Mouse (Mus musculus) mesoderm, embryonic 11.5 days (tissue): ENCODE results near the gene Inpp5a.

Source experiments
- DNase-seq: peaks from one replicate; pipeline ENCODE4 v3.0.0-alpha.2; 2012; ENCODE audit warnings: low read depth, low spot score

Gene Inpp5a

DNA sequence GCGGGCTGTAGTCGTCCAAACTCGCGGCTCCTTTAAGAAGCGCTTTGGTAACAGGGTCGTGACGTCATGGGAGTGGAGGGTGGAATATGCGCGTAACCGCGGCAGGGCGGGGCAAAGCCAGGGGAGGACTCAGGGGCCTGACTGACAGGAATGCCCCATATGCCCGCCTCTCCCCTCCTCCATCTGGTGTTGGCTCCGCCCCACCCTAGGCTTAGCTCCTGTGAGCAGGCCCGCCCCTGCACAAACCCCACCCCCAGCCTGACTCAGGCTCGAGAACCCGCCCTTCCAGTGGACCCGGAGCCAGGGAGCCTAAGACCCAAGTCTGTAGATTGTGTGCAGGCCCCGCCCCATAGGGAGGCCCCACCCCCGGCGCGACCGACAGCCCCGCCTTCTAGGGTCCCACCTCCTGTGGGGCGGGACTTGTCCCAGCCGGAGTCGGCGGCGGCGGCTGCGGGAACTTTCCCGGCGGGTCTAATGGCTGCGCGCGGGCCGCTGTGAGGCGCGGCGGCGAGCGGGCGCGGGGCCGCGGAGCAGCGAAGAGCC, at the start of gene Inpp5a:
Inpp5a (plus strand) TSS at position 440 of the 543 bp plus-strand sequence.
- peak; percentile 100 for DNase-seq

- DNase-seq, result no peak
Observed at GRCm38 (mm10) chr7:139339184-139339583, 49.7 kb upstream of the Inpp5a start.

DNA sequence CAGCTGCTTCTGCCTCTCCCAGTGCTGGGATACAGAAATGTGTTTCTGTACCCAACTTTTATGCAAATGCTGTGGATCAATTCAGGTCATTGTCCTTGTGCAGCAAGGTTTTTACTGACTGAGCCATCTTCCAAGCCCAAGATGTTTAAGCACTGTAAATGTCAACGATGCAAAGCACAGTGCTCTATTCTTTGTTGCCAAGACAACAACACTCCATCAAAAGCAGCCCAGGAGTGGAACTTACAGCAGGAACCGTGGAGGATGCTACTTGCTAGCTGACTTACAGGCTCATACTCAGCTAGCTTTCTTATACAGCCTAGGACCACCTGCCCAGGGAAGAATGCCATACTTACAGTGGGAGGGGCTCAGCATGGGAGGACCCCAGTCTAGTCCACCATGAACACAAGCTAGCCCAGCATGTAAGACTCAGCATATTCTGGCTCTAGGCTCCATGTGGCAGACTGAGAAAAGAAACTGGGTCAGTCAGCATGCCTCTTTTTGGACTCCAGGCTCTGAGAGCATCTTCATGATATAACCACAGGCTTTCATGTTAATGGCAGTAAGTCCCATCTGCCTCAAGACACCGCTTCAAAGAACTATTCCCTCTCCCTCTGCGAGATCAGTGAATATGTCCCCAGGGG, 47.8 kb upstream of the Inpp5a start:
- DNase-seq, result no peak

GRCm38 (mm10) chr7:139342809-139343208, 46.1 kb upstream of the Inpp5a start:
- no peak for DNase-seq

DNA sequence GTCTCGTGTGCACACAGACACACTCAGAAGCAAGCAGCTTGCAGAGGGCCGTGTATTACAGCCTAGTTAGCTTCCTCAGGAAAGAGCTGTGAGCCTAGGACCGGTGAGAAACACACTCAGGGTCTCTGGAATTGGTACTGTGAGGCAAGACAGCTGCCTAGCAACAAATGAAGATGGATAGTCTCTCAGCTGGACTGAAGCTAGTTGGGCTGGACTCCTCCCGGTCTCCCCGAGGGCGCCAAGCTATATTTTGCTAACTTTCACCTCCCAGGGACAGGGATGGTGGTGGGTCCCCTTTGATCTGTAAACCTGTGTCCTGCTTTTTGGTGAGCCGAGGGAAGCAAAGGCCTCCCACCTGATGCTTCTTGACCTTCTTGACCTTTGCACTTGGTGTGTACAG, 41.9 kb upstream of the Inpp5a start:
- peak; percentile 68 for DNase-seq

DNA sequence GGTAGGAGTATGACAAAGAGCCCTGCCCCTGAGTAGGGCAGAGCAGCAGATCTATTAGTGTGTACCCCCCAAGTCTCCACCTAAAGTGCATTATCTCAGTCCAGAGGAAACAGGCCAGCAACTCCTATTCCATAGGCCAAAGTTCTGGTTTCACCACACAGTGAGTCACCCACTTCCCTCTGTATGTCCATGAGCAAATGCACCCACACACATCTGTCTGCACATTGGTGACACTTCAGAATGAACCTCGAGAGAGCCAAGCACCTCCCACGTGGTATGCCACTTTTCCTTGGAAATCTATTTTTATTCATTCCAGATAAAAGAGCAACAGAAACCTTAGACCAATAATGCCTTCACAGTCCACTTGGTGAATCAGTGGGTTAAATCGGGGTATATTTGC, 38.3 kb upstream of the Inpp5a start:
- DNase-seq, result no peak

DNA sequence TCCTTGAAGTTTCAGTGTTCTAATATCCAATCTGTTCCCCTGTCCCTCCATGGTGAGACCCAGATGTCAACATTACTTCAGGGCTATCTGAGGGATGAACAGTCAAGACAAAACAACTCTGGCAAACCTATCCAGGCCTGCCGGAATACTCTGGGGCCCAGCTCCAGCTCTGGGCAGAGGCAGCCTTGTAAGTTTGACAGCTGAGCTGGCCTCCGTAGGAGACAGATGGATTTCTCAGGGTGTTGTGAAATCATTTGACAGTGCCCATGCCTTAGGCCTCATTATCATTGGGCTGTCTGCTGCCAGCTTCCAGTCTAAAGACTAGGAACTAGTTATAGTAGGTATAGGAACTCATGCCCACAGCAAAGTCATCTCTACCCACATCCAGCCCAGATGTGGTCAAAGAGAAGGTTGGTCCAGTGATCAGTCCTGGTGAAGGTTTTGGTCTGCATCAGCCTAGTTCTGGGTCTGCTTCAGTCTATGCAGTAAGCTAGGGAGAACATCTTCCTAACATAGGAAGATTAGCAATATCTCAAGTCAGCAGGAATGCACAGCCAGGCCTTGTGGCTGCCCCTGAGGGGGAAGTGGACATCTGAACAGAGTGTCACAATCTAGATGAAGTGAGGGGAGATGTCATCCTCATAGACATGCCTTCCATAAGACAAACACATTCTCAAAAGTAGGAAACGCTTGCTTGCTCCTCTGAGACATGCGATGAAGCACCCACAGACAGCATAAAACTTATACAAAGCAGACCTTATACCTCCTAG, 34.4 kb upstream of the Inpp5a start:
- DNase-seq, result no peak

GRCm38 (mm10) chr7:139357043-139357442, 31.9 kb upstream of the Inpp5a start:
- DNase-seq, result no peak

GRCm38 (mm10) chr7:139359906-139360305, 29.0 kb upstream of the Inpp5a start:
- DNase-seq, result no peak

GRCm38 (mm10) chr7:139360890-139361559, 27.9 kb upstream of the Inpp5a start:
- DNase-seq, result no peak

GRCm38 (mm10) chr7:139361799-139362198, 27.1 kb upstream of the Inpp5a start:
- DNase-seq, result no peak

GRCm38 (mm10) chr7:139362514-139362913, 26.4 kb upstream of the Inpp5a start:
- no peak for DNase-seq

DNA sequence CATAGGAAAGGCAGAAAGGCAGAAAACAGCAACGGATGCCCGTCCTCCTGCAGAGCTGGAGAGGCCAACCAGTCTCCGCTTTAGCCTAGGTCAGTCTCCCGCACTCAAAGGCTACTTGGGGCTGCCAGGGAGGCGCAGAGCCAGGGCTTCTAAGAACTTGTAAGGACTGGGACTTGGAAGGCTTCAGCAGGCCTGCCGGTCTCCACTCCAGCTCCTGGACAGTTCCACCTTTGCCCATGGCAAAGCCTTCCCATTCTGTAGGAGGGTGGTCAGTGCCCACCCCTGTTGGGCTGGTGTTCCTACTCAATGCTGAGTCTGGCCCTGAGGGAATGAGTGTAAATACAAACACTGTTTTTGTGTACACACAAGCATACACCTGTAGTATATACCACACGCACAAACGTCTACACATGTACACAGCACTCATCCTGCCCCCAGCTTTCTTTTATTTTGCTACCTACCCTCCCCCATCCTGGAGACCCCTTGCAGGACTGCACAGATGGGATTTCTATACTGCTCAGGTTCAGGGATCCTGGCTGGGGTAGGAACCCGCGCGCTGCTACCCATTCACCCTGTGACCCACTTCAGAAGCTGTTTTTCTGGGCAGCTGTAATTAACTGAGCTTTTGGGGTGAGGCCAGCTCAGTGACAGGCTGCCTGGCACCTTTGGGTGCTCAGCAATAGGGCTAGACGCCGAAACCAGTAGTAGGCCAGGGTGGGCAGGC, 25.5 kb upstream of the Inpp5a start:
- peak; percentile 24 for DNase-seq

DNA sequence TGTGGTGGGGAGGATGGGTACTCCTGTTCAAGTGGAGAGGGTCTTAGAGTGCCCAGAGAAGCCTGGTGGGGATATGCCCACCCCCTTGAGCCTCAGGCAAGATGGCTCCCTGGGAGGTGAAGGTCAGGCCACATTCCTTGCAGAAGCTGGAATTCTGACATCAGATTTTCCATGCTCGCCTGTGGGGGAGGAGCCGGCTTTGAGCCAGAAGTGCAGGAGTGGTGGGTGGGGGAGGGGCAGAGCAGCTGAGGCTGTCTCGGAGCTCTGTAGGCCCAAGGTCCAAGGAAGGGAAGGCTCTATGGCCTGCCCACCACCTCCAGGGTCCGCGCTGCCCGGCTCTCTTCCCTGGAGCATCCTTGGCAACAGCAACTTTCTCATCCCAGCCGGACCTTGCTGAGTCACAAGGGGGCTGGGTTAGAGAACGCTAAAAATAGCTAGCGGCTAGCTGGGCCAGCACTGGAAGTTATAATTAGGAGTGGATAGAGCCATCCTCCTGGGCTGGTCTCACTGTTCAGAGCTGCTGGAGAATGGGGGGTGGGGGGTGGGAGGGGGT, 24.8 kb upstream of the Inpp5a start:
- DNase-seq, result peak; percentile 93

DNA sequence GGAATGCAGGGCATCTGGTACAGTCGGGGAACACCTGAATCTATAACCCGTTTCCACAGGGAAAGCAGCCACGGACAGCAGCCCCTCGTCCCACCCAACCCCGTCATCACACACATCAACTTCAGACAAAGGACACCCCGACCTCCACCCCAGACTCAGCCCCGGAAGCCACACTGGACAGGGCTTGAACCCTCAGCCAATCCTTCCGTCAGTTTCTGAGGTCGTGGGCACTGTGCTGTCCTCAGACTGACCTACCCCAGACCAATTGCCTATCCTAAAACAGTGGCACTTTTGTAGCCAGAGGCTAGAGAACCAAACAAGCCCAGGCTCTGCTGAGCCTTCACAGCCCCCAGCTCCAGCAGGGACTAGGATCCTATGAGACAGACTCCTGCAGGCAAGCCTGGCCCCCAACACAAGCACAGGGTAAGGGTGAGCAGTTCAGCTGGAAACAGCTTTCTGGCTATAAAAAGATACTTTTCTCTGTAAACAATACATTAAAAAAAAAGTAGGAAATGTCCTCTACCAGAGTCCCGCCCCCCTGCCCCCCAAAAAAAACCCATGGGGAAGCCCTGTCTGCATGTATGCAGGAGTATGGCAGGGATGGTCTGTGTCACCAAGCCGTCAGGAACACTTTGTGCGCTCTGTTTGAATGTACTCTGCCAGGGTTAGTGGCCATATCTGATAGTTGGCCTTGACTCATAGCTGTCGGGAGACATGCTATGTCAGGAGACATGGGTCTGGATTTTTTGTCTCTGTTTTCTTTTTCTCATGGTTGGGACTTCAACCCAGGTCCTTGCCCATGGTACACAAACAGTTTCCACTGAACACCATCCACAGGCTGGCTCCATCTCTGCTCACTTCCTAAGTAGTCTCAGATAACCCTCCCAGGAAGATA, 23.7 kb upstream of the Inpp5a start:
- DNase-seq, result no peak

- no peak for DNase-seq
Observed at GRCm38 (mm10) chr7:139366131-139366530, 22.8 kb upstream of the Inpp5a start.

DNA sequence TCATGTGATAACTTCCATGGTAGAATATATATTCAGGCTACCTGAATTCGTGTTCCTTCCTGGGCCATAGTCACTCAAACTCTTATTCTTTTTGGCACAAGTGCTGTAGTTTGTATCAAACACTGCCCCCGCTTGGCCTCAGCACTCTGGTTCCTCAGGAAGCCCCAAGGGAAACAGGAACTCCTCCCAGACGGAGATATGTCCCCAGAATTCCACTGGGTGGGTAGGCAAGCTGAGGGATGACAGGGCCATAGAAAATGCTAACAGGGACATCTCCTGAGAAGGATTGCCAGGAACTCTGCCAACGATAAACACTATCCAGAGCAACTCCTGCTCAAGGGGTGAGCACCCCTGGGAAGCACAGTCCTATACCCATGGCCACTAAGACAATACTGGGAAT, 22.4 kb upstream of the Inpp5a start:
- no peak for DNase-seq

DNA sequence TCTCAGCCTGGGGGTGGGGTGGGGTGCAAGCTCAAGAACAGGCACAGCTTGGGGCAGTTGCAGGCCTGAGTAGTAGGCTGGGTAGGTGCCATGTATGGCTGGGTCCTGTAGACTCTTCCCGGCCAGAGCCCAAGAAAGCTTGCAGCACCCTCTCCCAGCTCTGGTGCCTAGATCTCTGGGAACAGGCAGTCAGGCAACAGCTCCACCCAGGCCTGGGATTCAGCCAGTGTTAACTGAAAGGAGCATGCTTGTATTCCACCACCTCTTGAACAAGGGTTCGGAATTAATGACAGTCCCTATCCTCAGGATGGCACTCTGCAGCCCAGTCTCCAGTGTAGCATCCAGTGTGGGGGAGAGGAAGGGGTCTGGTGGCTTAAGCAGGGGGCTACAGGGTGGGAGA, 20.7 kb upstream of the Inpp5a start:
- no peak for DNase-seq

DNA sequence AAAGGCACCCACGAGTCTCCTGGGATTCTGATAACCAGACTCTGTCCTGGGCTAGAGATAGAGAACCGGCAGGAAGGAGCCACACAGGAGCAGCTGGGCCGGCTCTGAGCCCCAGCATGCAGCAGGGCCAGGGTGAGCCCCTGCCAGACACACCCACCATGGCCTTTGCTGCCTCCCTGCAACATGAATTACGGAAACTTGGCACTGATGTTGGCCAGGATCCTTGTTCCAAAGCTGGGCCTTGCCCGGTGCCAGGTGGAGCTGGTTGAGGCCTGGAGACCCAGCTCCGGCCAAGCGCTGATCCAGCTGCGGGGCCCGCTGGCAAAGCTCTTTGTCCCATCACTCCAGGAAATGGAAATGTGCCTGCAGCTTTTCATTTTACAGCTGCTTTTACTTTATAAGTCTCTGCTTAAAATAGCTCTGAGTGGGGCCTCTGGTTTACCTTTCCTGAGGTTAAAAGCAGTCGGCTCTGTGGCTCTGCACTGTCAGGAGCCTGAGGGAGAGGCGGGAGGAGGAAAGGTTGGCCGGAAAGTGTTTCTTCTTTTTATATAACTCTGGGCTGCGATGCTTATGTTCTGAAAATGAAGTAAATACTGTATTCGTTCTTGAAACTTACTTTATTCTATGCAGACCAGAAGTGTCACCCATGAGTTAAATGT, 20.1 kb upstream of the Inpp5a start:
- no peak for DNase-seq
